Mouse (Mus musculus): ENCODE results near the gene Large1. TPM values are rescaled to one million over a fixed set of nuclear protein-coding genes. Genes with fewer than 3 reads are reported as not detected.

Large1 gene
- total RNA-seq, 2 experiments from 2014 or later: 19.8 to 23.3 TPM

- no peak for DNase-seq
Observed at GRCm38 (mm10) chr8:72777797-72778196, 575.5 kb downstream of the Large1 start.

DNA sequence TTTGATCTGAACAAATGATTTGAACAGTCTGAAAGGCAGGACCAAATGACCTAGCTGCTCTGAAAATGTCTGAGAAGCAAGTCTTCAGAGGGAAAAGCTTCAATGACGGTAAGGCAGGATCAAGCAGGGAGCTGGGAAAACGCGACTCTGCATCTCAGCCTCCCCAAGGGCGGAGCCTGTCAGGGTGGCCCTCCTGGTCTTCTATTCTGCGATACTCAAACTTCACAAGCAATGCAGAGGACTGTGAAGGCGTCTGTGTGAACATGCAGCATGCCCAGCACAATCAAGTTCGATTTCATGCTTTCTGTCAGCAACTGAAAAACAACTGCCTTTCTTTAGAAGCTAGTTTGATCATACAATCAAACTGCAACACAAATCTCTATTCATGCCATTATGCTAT is 586.6 kb downstream of the Large1 start:
- DNase-seq: no peak

- DNase-seq: no peak
Observed at GRCm38 (mm10) chr8:72765696-72766095, 587.6 kb downstream of the Large1 start.

Small RNAs within 50 kb of the gene (microRNA-seq; reads per million reads assigned to microRNA genes)
- 0.26 to 1.5 reads per million in 2 experiments for gene Mir28b (ENCODE audit: borderline replicate concordance in 2 of 2)

Measured in gastrocnemius, postnatal 25 days (tissue).